Mouse (Mus musculus): ENCODE data around the gene Mus81. TPM values are rescaled to one million over a fixed set of nuclear protein-coding genes. Genes with fewer than 3 reads are reported as not detected.

The Mus81 gene
- polyA plus RNA-seq, 1 experiment from 2014 or later = 44.4 TPM

DNA sequence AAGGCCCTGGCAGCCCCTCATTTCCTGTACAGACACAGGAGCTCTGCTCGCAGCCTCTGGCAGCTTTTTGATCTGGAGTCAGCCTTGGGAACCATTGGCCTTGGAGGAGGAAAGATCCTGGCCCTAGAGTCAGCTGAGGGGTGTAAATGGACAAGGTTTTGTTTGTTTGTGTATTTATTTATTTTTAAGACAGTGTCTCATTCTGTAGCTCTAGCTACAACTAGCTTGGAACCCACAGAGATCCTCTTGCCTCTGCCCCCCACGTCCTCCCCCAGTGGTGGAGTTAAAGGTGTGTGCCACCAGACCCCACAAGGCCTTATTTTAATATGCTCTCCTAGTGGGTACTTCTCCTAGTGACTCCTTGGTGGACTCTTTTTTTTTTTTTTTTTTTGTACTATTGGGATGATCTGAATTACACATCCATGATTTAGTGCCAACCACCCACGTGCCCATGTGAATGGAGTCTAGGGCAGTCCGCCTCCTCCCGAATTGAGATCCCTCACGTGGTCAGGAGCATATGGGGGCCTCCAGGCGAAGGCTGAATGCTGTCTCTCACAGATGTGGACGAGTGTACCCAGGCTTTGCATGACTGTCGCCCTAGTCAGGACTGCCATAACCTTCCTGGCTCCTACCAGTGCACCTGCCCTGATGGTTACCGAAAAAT lies 11.1 kb downstream of the Mus81 start:
- WGBS = 84% methylated on average over 10 of the region's 10 CpGs
- no peak overlapping the region for H3K4me2 ChIP-seq

DNA sequence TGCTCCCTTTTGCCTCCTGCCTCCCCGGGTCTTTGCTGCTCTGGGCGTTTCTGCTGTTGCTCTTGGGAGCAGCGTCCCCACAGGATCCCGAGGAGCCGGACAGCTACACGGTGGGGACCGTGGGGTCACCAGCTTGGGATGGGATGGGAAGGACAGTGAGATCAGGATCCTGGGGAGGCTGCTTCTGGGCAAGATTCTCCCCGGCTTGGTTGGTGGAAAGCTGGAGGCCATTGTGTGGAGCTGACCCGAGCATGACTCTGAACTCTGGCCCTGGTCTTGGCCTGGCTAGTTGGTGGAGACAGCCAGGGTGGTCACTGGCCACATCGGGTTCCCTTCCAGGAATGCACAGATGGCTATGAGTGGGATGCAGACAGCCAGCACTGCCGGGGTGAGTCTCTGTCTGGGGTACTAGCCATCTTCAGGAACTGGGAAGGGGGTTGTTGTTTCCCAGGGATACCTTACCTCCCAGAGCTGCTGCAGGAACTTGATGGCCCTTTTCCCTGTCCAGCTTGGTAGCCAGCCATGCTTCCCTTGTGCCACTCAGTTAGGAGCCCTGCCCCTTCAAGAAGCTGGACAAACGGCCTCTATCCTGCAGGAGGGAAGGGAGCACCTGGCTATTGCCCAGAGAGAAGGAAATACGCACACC lies 13.0 kb downstream of the Mus81 start:
- Histone ChIP-seq H3K27me3 (no peaks in the 10 kb centered on the region), H3K4me3 (peak overlapping the region; percentile 58), H3K9ac (peak overlapping the region; percentile 81), H3K9me3 (replicated peaks) (no peaks in the 10 kb centered on the region), H3K4me2 (peak overlapping the region; percentile 96), H3K36me3 (ENCODE audit: poor library complexity, severe bottlenecking) (peaks cover 5% of the 10 kb centered on the region), H3K27ac (peak overlapping the region; percentile 49; the same call in 1 of the 2 replicates), H3K4me1 (peaks cover 26% of the 10 kb centered on the region)
- ATAC-seq = peak; percentile 20; the same call in 1 of the 2 replicates
- 24% methylated on average over 13 of the region's 13 CpGs for WGBS

More for the DNA sequence above, 11.1 kb downstream of the Mus81 start:
- Histone ChIP-seq H3K27me3 (no peaks in the 10 kb centered on the region), H3K9me3 (replicated peaks) (no peaks in the 10 kb centered on the region), H3K27ac (no peak overlapping the region), H3K4me1 (peaks cover 26% of the 10 kb centered on the region), H3K36me3 (ENCODE audit: poor library complexity, severe bottlenecking) (peaks cover 24% of the 10 kb centered on the region), H3K4me3 (no peak overlapping the region), H3K9ac (no peak overlapping the region)
- ATAC-seq = no peak

DNA sequence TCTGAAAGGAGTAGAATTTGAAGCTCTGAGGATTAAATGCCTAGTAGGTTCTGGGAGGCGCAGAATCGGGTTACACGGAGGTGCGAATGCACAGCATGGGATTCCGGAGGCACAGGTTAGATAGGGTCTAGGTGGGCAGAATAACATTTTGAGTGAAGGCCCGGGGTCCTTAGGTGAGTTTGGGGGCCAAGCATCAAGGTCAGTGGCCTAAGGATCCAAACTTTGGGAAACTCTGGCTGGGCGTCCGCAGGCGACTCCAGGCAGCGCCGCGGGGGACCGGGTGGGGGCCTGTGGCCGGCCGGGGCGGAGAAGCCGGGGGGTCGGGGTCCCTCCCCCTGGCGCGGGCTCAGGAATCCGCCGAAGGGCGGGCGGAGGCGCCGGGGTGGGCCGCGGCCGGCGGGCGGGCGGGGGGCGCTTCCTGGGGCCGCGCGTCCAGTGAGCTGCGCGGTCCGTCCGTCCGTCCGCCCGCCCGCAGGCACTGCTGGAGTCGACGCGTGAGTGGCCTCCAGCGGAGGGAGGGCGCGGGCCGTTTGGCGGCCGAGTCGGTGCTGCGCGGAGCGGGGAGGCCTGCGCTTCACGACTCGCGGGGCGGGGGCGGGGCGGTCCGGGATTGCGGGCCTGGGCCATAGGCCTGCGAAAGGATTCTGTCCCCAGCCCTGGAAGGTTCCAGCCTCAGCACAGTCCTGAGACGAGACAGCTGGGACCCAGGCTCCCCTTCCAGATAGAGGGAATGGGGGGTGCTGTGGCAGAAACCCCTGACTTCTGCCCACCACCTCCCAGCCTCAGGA lies 13.7 kb downstream of the Mus81 start:
- H3K9me3 ChIP-seq (replicated peaks) = no peaks in the 10 kb centered on the region
- H3K27ac ChIP-seq = peak overlapping the region; percentile 49; the same call in 1 of the 2 replicates
- H3K36me3 ChIP-seq (ENCODE audit: poor library complexity, severe bottlenecking) = no peaks in the 10 kb centered on the region; the same call in 1 of the 2 replicates
- peak overlapping the region; percentile 58 for H3K4me3 ChIP-seq
- peak; percentile 56 for ATAC-seq
- H3K4me2 ChIP-seq = peak overlapping the region; percentile 96
- WGBS = 2% methylated on average over 24 of the region's 68 CpGs
- H3K9ac ChIP-seq = peak overlapping the region; percentile 81
- H3K27me3 ChIP-seq = no peaks in the 10 kb centered on the region
- peaks cover 26% of the 10 kb centered on the region for H3K4me1 ChIP-seq

DNA sequence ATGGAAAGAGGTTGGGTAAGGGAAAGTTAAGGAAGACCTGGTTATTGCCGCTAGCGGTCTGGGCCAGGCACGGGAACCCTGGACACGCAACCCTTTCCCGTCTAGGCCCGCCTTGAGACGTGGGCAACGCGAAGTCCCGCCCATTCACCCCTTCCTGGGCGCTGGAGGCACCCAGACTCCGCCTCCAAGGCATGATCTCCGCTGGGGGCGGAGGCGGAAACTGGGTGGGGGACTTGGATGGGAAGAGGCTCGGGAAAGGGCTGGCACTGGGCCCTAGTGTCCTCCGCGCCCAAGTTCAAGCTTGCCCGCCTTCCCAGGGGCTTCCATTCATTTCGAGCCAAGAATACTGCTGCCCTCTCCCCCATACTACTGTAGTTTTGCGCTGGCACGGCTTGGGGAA lies 14.5 kb downstream of the Mus81 start, which contains the start of gene Efemp2:
Gene Efemp2 (plus strand): TSS at position 235 of the 400 bp plus-strand sequence.
- peak within 1 kb of the TSS; percentile 49 for H3K27ac ChIP-seq
- peak; percentile 65 for ATAC-seq

DNA sequence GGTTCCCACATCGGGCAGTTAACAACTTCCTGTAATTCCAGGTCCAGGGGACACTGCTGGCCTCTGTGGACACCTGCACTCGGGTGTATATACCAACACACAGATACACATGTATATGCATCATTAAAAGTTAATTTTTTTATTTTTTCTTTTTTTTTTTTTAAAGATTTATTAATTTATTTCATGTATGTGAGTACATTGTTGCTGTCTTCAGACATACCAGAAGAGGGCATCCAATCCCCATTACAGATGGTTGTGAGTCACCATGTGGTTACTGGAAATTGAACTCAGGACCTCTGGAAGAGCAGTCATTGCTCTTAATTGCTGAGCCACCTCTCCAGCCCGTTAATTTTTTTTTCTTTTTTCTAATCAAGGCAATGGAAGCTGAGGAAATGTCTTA lies 15.3 kb downstream of the Mus81 start:
- no peak for ATAC-seq
- Histone ChIP-seq H3K4me2 (no peak overlapping the region), H3K9me3 (replicated peaks) (no peaks in the 10 kb centered on the region), H3K27ac (no peak overlapping the region), H3K4me3 (no peak overlapping the region), H3K9ac (no peak overlapping the region), H3K4me1 (peaks cover 26% of the 10 kb centered on the region), H3K27me3 (no peaks in the 10 kb centered on the region), H3K36me3 (ENCODE audit: poor library complexity, severe bottlenecking) (peaks cover 2% of the 10 kb centered on the region)
- 79% methylated on average over 3 of the region's 3 CpGs for whole genome bisulfite sequencing

More for the DNA sequence above, 14.5 kb downstream of the Mus81 start, which contains the start of gene Efemp2:
- Histone ChIP-seq H3K4me3 (peak within 1 kb of the TSS; percentile 58), H3K4me1 (peaks cover 26% of the 10 kb centered on the region), H3K36me3 (ENCODE audit: poor library complexity, severe bottlenecking) (no peaks in the 10 kb centered on the region; the same call in 1 of the 2 replicates), H3K9me3 (replicated peaks) (no peaks in the 10 kb centered on the region), H3K4me2 (peak within 1 kb of the TSS; percentile 96), H3K9ac (peak within 1 kb of the TSS; percentile 81), H3K27me3 (no peaks in the 10 kb centered on the region)
- WGBS = 2% methylated on average over 22 of the region's 22 CpGs

DNA sequence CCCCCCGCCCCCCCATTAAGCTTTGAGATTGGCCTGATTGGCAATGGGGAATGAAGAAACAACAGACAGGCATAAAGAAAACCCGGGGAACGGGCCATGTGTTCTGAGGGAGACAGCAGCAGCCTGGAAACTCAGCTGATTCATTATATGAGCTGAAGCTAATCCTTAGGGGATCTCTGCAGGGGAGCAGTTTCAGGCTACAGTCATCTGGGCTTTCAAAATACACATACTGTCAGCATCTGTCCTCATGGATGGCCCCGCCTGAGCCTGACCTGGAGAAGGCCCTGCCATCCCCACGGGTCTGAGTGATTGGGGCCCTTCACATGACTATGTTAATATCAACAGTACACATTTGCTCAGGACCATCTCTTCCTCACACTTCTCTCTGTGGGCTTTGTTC lies 16.4 kb downstream of the Mus81 start:
- H3K4me1 ChIP-seq = peaks cover 26% of the 10 kb centered on the region
- H3K36me3 ChIP-seq (ENCODE audit: poor library complexity, severe bottlenecking) = peaks cover 12% of the 10 kb centered on the region
- 46% methylated on average over 5 of the region's 5 CpGs for WGBS
- H3K9me3 ChIP-seq (replicated peaks) = no peaks in the 10 kb centered on the region
- no peak overlapping the region for H3K4me3 ChIP-seq
- H3K27me3 ChIP-seq = no peaks in the 10 kb centered on the region
- no peak for ATAC-seq
- no peak overlapping the region for H3K9ac ChIP-seq
- no peak overlapping the region for H3K4me2 ChIP-seq
- H3K27ac ChIP-seq = no peak overlapping the region

DNA sequence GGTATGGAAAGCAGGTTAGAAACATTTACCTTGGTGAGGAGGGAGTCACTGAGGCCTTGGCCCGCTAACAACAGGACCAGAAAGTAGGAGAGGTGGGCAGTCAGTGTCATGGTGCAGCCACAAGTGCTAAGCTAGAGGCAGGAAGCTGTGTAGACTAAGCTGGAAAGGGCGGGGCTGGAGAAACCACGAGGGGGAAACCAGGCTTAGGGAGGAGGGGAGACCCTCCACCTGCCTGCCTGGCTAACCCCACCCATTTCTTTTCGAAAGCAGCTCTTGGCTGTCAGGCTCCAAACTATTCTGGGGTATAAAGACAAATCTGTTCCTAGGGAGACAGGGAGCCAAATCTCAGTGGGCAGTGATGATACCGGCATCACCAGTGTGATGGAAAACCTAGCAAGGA lies 19.8 kb downstream of the Mus81 start, which contains the start of gene Ctsw:
Gene Ctsw (minus strand): TSS at position 134 of the 400 bp plus-strand sequence.
- Histone ChIP-seq H3K9me3 (replicated peaks) (no peaks in the 10 kb centered on the region), H3K36me3 (ENCODE audit: poor library complexity, severe bottlenecking) (peaks cover 47% of the 10 kb centered on the region), H3K27me3 (no peaks in the 10 kb centered on the region), H3K4me1 (peaks cover 13% of the 10 kb centered on the region), H3K4me3 (no peak within 1 kb of the TSS), H3K9ac (no peak within 1 kb of the TSS), H3K27ac (no peak within 1 kb of the TSS), H3K4me2 (no peak within 1 kb of the TSS)
- 60% methylated on average over 5 of the region's 5 CpGs for WGBS
- no peak for ATAC-seq

DNA sequence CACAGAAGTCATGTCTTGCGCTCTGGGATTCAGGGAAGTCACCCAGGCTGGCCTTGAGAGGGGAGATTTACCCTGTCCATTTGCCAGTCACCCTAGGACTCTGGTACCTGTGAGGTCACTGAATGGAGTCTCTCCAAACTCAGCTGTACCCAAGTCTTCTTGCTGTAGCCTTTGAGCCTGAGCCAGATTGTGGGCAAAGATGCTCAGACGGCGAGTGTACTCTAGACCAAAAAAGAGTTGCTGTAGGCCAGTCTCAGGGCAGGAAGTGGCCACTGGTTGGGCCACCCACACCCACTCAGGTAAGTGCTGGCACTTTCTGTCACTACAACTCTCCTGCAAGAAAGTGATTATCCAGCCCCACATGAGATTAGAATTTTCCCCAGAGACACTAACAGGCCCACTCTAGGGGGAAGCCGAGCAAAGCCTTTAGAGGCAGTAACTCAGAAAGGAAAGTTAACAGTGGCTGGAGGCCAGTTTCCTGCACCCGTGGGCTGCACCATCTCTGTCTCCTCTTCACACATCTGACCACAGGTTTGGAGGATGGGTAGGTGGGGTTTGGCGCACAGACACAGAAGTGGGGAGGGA lies 21.2 kb downstream of the Mus81 start:
- Histone ChIP-seq H3K36me3 (ENCODE audit: poor library complexity, severe bottlenecking) (peaks cover 59% of the 10 kb centered on the region), H3K4me3 (no peak overlapping the region), H3K4me1 (peaks cover 13% of the 10 kb centered on the region), H3K27me3 (no peaks in the 10 kb centered on the region), H3K4me2 (no peak overlapping the region), H3K27ac (no peak overlapping the region), H3K9ac (peak overlapping the region; percentile 21; the same call in 1 of the 2 replicates), H3K9me3 (replicated peaks) (no peaks in the 10 kb centered on the region)
- no peak for ATAC-seq
- 92% methylated on average over 6 of the region's 6 CpGs for WGBS

DNA sequence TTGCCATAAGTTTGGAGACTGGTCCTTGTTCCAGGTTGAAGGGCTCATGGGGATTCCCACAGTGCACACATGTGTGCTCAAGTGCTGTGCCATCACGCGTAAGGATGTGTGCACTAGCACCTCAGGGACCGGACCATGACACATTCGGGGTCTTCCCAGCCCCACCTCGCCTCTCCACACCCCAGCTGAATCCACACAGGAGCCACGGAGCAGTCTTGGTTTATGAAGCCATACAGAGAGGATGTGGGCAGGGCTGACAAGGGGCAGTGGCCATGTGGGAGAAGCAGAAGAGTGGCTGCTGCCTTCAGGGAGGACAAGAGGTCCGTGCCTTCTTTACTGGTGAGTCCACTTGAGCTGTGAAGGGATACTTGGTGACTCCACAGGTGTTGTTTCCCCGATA lies 23.2 kb downstream of the Mus81 start:
- H3K36me3 ChIP-seq (ENCODE audit: poor library complexity, severe bottlenecking) = peaks cover 59% of the 10 kb centered on the region
- ATAC-seq = no peak
- WGBS = 94% methylated on average over 8 of the region's 8 CpGs
- H3K27ac ChIP-seq = no peak overlapping the region
- H3K4me2 ChIP-seq = no peak overlapping the region
- no peak overlapping the region for H3K4me3 ChIP-seq
- H3K27me3 ChIP-seq = no peaks in the 10 kb centered on the region
- H3K9me3 ChIP-seq (replicated peaks) = no peaks in the 10 kb centered on the region
- no peak overlapping the region for H3K9ac ChIP-seq
- H3K4me1 ChIP-seq = peaks cover 26% of the 10 kb centered on the region

DNA sequence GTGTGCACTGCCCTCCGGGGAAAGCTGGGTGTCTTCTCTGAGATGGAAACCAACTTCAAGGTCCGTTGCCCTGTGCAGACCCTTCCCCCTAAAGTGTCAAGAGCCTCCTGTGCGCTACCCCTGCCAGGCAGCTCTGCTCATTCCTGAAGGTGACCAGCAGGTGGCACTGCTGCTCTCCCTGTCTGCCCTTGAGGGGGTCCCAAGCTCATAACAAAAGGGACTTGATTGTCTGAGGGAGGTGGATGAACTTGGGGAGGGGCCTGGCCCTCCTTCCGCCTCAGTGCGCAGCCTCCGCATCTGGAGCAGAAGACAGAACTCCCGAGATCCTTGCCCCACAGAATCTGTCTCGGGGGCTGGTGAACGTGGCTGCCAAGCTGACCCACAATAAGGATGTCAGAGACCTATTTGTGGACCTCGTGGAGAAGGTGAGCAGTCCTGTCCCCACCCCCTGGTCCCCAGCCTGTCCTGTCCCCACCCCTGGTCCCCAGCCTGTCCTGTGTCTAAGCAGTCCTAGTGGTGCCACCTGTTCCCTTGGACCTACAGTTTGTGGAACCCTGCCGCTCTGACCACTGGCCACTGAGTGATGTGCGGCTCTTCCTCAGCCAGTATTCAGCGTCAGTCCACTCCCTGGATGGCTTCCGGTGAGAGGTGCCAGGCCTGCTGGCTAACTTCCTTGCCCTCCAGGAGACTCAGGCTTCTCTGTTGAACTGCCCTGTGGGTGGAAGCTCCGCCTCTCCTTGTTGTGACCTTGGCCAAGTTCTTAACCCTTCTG lies 24.2 kb downstream of the Mus81 start:
- peak overlapping the region; percentile 70 for H3K27ac ChIP-seq
- peak overlapping the region; percentile 31 for H3K4me3 ChIP-seq
- H3K4me1 ChIP-seq = peaks cover 31% of the 10 kb centered on the region
- H3K27me3 ChIP-seq = peaks cover 2% of the 10 kb centered on the region; the same call in 1 of the 2 replicates
- ATAC-seq = peak; percentile 55
- H3K36me3 ChIP-seq (ENCODE audit: poor library complexity, severe bottlenecking) = peaks cover 59% of the 10 kb centered on the region
- 40% methylated on average over 15 of the region's 15 CpGs for WGBS
- peak overlapping the region; percentile 62 for H3K9ac ChIP-seq
- peak overlapping the region; percentile 56 for H3K4me2 ChIP-seq
- H3K9me3 ChIP-seq (replicated peaks) = no peaks in the 10 kb centered on the region

DNA sequence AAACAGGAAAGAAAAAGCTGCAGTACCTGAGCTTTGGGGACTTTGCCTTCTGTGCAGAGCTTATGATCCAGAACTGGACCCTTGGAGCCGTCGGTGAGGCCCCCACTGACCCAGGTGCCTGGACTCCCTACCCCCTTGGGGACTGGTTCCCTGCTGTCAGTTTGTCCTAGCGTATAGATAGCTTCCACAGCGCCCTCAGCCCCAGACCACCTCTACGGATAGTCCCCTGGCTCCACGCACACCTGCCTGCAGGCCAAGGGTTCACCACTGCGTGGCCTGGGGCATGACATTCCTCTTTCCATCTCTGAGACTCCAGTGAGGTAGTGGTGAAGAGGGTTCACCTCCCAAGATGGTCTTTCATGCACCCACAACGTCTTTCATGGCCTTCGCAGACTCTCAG lies 25.0 kb downstream of the Mus81 start:
- Histone ChIP-seq H3K9ac (no peak overlapping the region), H3K36me3 (ENCODE audit: poor library complexity, severe bottlenecking) (peaks cover 59% of the 10 kb centered on the region), H3K27ac (no peak overlapping the region), H3K4me2 (no peak overlapping the region), H3K27me3 (peaks cover 4% of the 10 kb centered on the region; the same call in 1 of the 2 replicates), H3K4me3 (no peak overlapping the region), H3K9me3 (replicated peaks) (no peaks in the 10 kb centered on the region), H3K4me1 (peaks cover 31% of the 10 kb centered on the region)
- 92% methylated on average over 9 of the region's 9 CpGs for WGBS
- ATAC-seq = no peak
